Mouse (Mus musculus) G1E (cell line): ENCODE measurements around the gene Foxn1.

Experiments
- CTCF ChIP-seq: IDR thresholded peaks from 2 replicates; pipeline ENCODE4 v1.5.1; 2012; ENCODE audit warnings: low read depth, low read length, inconsistent platforms, mixed read lengths
- GATA2 ChIP-seq: IDR thresholded peaks from 2 replicates; pipeline ENCODE4 v1.6.1; 2012; ENCODE audit warnings: low read depth, low read length, inconsistent platforms, borderline replicate concordance
- TAL1 ChIP-seq: conservative IDR thresholded peaks from 2 replicates; pipeline ENCODE4 v1.6.1; 2012; ENCODE audit warnings: low read depth, low read length, inconsistent platforms, mixed read lengths

GRCm38 (mm10) chr11:78399680-78400079, 13.3 kb upstream of the Foxn1 start:
- peak; percentile 95 for TF ChIP-seq CTCF
- no peak for TF ChIP-seq GATA2
- no peak for TF ChIP-seq TAL1
